Mouse (Mus musculus) ES-E14 (cell line): Measurements from ENCODE around the gene Rspo1.

Experiments
- CHD2 ChIP-seq: IDR thresholded peaks from 2 replicates; pipeline ENCODE4 v1.6.1; 2014; ENCODE audit warnings: mild to moderate bottlenecking, low read depth, low read length, inconsistent platforms
- HCFC1 ChIP-seq: IDR thresholded peaks from 2 replicates; pipeline ENCODE4 v1.6.1; 2012; ENCODE audit warnings: low read length, inconsistent platforms, borderline replicate concordance; ENCODE audit not compliant: insufficient read depth
- ZC3H11A ChIP-seq: IDR thresholded peaks from 2 replicates; pipeline ENCODE4 v1.6.1; 2012; ENCODE audit warnings: low read depth, mild to moderate bottlenecking, inconsistent platforms, low read length, borderline replicate concordance
- ZNF384 ChIP-seq: IDR thresholded peaks from 2 replicates; pipeline ENCODE4 v1.6.1; 2012; ENCODE audit warnings: low read depth, low read length, inconsistent platforms

DNA sequence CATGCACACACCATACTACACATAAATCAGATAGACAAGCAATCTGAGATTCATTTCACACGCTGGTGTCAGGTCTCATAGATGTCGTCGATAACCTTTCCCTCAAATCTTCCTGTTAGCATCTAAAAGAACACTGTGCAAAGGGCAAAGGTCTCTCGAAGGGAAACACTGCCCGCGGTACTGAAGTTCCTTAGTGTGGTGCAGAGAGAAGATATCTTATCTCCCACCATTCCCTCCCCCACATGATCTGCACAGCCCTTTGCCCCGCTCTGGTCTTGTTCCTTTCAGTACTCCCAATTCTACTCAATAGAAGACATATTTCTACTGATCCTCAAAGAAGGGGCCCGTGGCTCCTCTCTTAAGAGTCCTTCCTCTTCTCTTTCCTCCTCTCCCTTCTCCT lies 16.7 kb downstream of the Rspo1 start:
- no peak for TF ChIP-seq ZNF384
- no peak for TF ChIP-seq HCFC1
- no peak for TF ChIP-seq CHD2
- no peak for TF ChIP-seq ZC3H11A
